Mouse (Mus musculus): Measurements from ENCODE around the gene Gm4969. TPM values are rescaled to one million over a fixed set of nuclear protein-coding genes. Genes with fewer than 3 reads are reported as not detected.

The Gm4969 gene
- total and polyA plus RNA-seq, 3 experiments = not detected

- no peak overlapping the region for H3K9ac ChIP-seq (ENCODE audit: control insufficient read depth, low read depth, low read length, poor library complexity, severe bottlenecking)
- no peaks in the 10 kb centered on the region for H3K27me3 ChIP-seq (ENCODE audit: control insufficient read depth in 1 of 2, insufficient read depth in 2 of 2, low read length in 2 of 2)
- no peak for TF ChIP-seq USF2 (IDR thresholded peaks at IDR 0.05; ENCODE audit: borderline replicate concordance in 1 of 2, insufficient read depth in 1 of 2, low read depth in 1 of 2, low read length in 2 of 2)
- TF ChIP-seq CHD2 (IDR thresholded peaks at IDR 0.05; ENCODE audit: low read length) = no peak
- TF ChIP-seq GATA1 (IDR thresholded peaks at IDR 0.05; ENCODE audit: low read depth, low read length) = no peak
- no peak for TF ChIP-seq NRF1 (IDR thresholded peaks at IDR 0.05; ENCODE audit: insufficient read depth, low read depth, low read length, poor library complexity, severe bottlenecking)
- no peak for TF ChIP-seq TAL1 (IDR thresholded peaks at IDR 0.05; ENCODE audit: low read length)
- no peak for TF ChIP-seq HCFC1 (IDR thresholded peaks at IDR 0.05; ENCODE audit: low read depth, low read length)
- TF ChIP-seq ZNF384 (IDR thresholded peaks at IDR 0.05; ENCODE audit: low read depth, low read length) = no peak
- TF ChIP-seq KAT2A (conservative IDR thresholded peaks at IDR 0.05; ENCODE audit: low read depth, low read length) = no peak
- TF ChIP-seq TBP (IDR thresholded peaks at IDR 0.05; ENCODE audit: low read depth, low read length) = no peak
- TF ChIP-seq SIN3A (IDR thresholded peaks at IDR 0.05; ENCODE audit: low read length) = no peak
- TF ChIP-seq ELF1 (IDR thresholded peaks at IDR 0.05; ENCODE audit: low read depth, low read length) = no peak
- no peak for TF ChIP-seq GABPA (IDR thresholded peaks at IDR 0.05; ENCODE audit: low read depth, low read length)
- TF ChIP-seq UBTF (IDR thresholded peaks at IDR 0.05; ENCODE audit: borderline replicate concordance, insufficient read depth, low read depth, low read length) = no peak
- no peak for TF ChIP-seq EP300 (IDR thresholded peaks at IDR 0.05; ENCODE audit: low read depth in 1 of 2, low read length in 2 of 2)
- TF ChIP-seq TCF12 (IDR thresholded peaks at IDR 0.05; ENCODE audit: low read depth, low read length) = no peak
- peaks cover 4 to 17% of the 10 kb centered on the region in 2 experiments; a peak in 3 of 4 replicates for H3K4me1 ChIP-seq (ENCODE audit: control insufficient read depth in 1 of 2, insufficient read depth in 2 of 2, low read length in 2 of 2)
- no peak overlapping the region for H3K4me3 ChIP-seq (ENCODE audit: control insufficient read depth in 1 of 2, insufficient read depth in 1 of 2, low read depth in 2 of 2, low read length in 2 of 2)
- peaks cover 14% of the 10 kb centered on the region for H3K79me2 ChIP-seq (ENCODE audit: control insufficient read depth, insufficient read depth, low read length, poor library complexity)
- H3K9me3 ChIP-seq (replicated peaks; ENCODE audit: insufficient read depth, low read length) = no peaks in the 10 kb centered on the region
- DNase-seq (ENCODE audit: low read depth, low spot score) = no peak
- H3K27ac ChIP-seq (ENCODE audit: control insufficient read depth, low read depth, low read length) = no peak overlapping the region
- peaks cover 0 to 6% of the 10 kb centered on the region in 2 experiments; a peak in 2 of 4 replicates for H3K36me3 ChIP-seq (ENCODE audit: control insufficient read depth in 1 of 2, insufficient read depth in 2 of 2, low read length in 2 of 2)
Measured at GRCm38 (mm10) chr7:19146793-19147192, 28.6 kb upstream of the Gm4969 start.

GRCm38 (mm10) chr7:19137380-19137779 is 19.2 kb upstream of the Gm4969 start:
- peak; percentile 63 for DNase-seq (ENCODE audit: low read depth, low spot score)

More at GRCm38 (mm10) chr7:19137380-19137779, 19.2 kb upstream of the Gm4969 start:
- no peaks in the 10 kb centered on the region for H3K4me1 ChIP-seq (ENCODE audit: control insufficient read depth in 1 of 2, insufficient read depth in 2 of 2, low read length in 2 of 2)
- no peaks in the 10 kb centered on the region for H3K27me3 ChIP-seq (ENCODE audit: control insufficient read depth in 1 of 2, insufficient read depth in 2 of 2, low read length in 2 of 2)
- no peak overlapping the region for H3K9ac ChIP-seq (ENCODE audit: control insufficient read depth, low read depth, low read length, poor library complexity, severe bottlenecking)
- no peak for TF ChIP-seq ELF1 (IDR thresholded peaks at IDR 0.05; ENCODE audit: low read depth, low read length)
- peak; percentile 91 for TF ChIP-seq ZNF384 (IDR thresholded peaks at IDR 0.05; ENCODE audit: low read depth, low read length)
- TF ChIP-seq CTCF (IDR thresholded peaks at IDR 0.05 in 2 of 3, conservative IDR thresholded peaks at IDR 0.05 in 1 of 3; ENCODE audit: control insufficient read depth in 1 of 3, insufficient read depth in 1 of 3, low read depth in 2 of 3, low read length in 3 of 3, poor library complexity in 1 of 3, severe bottlenecking in 1 of 3) = peak; percentile 52 to 77 (median 62)
- TF ChIP-seq SMC3 (IDR thresholded peaks at IDR 0.05; ENCODE audit: low read depth, low read length) = peak; percentile 57
- no peak for TF ChIP-seq ETS1 (IDR thresholded peaks at IDR 0.05; ENCODE audit: low read depth, low read length)
- peak; percentile 31 for TF ChIP-seq RAD21 (IDR thresholded peaks at IDR 0.05; ENCODE audit: low read depth, low read length)
- H3K36me3 ChIP-seq (ENCODE audit: control insufficient read depth in 1 of 2, insufficient read depth in 2 of 2, low read length in 2 of 2) = no peaks in the 10 kb centered on the region
- H3K9me3 ChIP-seq (replicated peaks; ENCODE audit: insufficient read depth, low read length) = no peaks in the 10 kb centered on the region
- H3K27ac ChIP-seq (ENCODE audit: control insufficient read depth, low read depth, low read length) = no peak overlapping the region
- H3K79me2 ChIP-seq (ENCODE audit: control insufficient read depth, insufficient read depth, low read length, poor library complexity) = no peaks in the 10 kb centered on the region
- H3K4me3 ChIP-seq (ENCODE audit: control insufficient read depth in 1 of 2, insufficient read depth in 1 of 2, low read depth in 2 of 2, low read length in 2 of 2) = no peak overlapping the region
